Mouse (Mus musculus) E14TG2a.4 (cell line): Measurements from ENCODE around the gene Cilp.

Experiments used
- H3K27me3 ChIP-seq: 2 replicates; pipeline ENCODE4 v1.6.1; 2014; ENCODE audit warnings: low read length, control low read depth; ENCODE audit not compliant: insufficient read depth
- H3K36me3 ChIP-seq: 2 replicates; pipeline ENCODE4 v1.6.1; 2014; ENCODE audit warnings: low read length, control low read depth; ENCODE audit not compliant: insufficient read depth
- H3K4me1 ChIP-seq: replicated peaks from 2 replicates; pipeline ENCODE4 v1.6.1; 2014; ENCODE audit warnings: low read depth, low read length, control low read depth
- H3K4me3 ChIP-seq: replicated peaks from 2 replicates; pipeline ENCODE4 v1.5.1; 2014; ENCODE audit warnings: mild to moderate bottlenecking, low read length
- H3K9me3 ChIP-seq: 2 replicates; pipeline ENCODE4 v1.6.1; 2014; ENCODE audit warnings: low read length, control low read depth
- CTCF ChIP-seq: conservative IDR thresholded peaks from 2 replicates; pipeline ENCODE4 v1.5.1; 2014; ENCODE audit warnings: low read length
- NANOG ChIP-seq: IDR thresholded peaks from 2 replicates; pipeline ENCODE4 v1.6.1; 2014; ENCODE audit warnings: borderline replicate concordance, low read length, mixed read lengths
- POU5F1 ChIP-seq: IDR thresholded peaks from 2 replicates; pipeline ENCODE4 v1.6.1; 2014; ENCODE audit warnings: low read length, borderline replicate concordance

Gene Cilp

GRCm38 (mm10) chr9:65294716-65295378, 29.9 kb downstream of the Cilp start:
- peaks cover 16% of the 10 kb centered on the region for H3K36me3 ChIP-seq
- no peaks in the 10 kb centered on the region for H3K27me3 ChIP-seq
- TF ChIP-seq CTCF = no peak
- no peak for TF ChIP-seq NANOG
- TF ChIP-seq POU5F1 = no peak
- peaks cover 15% of the 10 kb centered on the region for H3K4me1 ChIP-seq
- no peaks in the 10 kb centered on the region for H3K9me3 ChIP-seq
- H3K4me3 ChIP-seq = peak overlapping the region; percentile 99

GRCm38 (mm10) chr9:65297056-65297455, 32.1 kb downstream of the Cilp start:
- TF ChIP-seq NANOG (no peak), POU5F1 (no peak), CTCF (no peak)
- H3K4me3 ChIP-seq = no peak overlapping the region
- no peaks in the 10 kb centered on the region for H3K27me3 ChIP-seq
- peaks cover 15% of the 10 kb centered on the region for H3K4me1 ChIP-seq
- H3K36me3 ChIP-seq = peaks cover 32% of the 10 kb centered on the region
- no peaks in the 10 kb centered on the region for H3K9me3 ChIP-seq

- TF ChIP-seq NANOG = no peak
- TF ChIP-seq POU5F1 = no peak
- TF ChIP-seq CTCF = no peak
- H3K36me3 ChIP-seq = peaks cover 49% of the 10 kb centered on the region
- no peaks in the 10 kb centered on the region for H3K27me3 ChIP-seq
- no peak overlapping the region for H3K4me3 ChIP-seq
- H3K9me3 ChIP-seq = no peaks in the 10 kb centered on the region
- peaks cover 6% of the 10 kb centered on the region for H3K4me1 ChIP-seq
These were observed 33.8 kb downstream of the Cilp start for GRCm38 (mm10) chr9:65298761-65299160.

- TF ChIP-seq NANOG (no peak), POU5F1 (no peak), CTCF (no peak)
- Histone ChIP-seq H3K4me1 (peaks cover 6% of the 10 kb centered on the region), H3K4me3 (no peak overlapping the region), H3K9me3 (no peaks in the 10 kb centered on the region), H3K27me3 (no peaks in the 10 kb centered on the region), H3K36me3 (peaks cover 49% of the 10 kb centered on the region)
These were observed 34.7 kb downstream of the Cilp start for GRCm38 (mm10) chr9:65299650-65300049.

- TF ChIP-seq NANOG (no peak), CTCF (no peak)
- Histone ChIP-seq H3K27me3 (no peaks in the 10 kb centered on the region), H3K36me3 (peaks cover 56% of the 10 kb centered on the region)
These were observed 37.5 kb downstream of the Cilp start for GRCm38 (mm10) chr9:65302327-65302983.

GRCm38 (mm10) chr9:65303586-65303985, 38.6 kb downstream of the Cilp start:
- Histone ChIP-seq H3K27me3 (no peaks in the 10 kb centered on the region), H3K36me3 (peaks cover 57% of the 10 kb centered on the region), H3K9me3 (no peaks in the 10 kb centered on the region), H3K4me1 (no peaks in the 10 kb centered on the region; the same call in 1 of the 2 replicates), H3K4me3 (no peak overlapping the region)
- TF ChIP-seq CTCF (no peak), POU5F1 (no peak), NANOG (no peak)

More at GRCm38 (mm10) chr9:65302327-65302983, 37.5 kb downstream of the Cilp start:
- H3K9me3 ChIP-seq = no peaks in the 10 kb centered on the region
- no peaks in the 10 kb centered on the region for H3K4me1 ChIP-seq
- no peak overlapping the region for H3K4me3 ChIP-seq

GRCm38 (mm10) chr9:65304300-65304699, 39.3 kb downstream of the Cilp start:
- Histone ChIP-seq H3K4me3 (no peak overlapping the region), H3K27me3 (no peaks in the 10 kb centered on the region), H3K4me1 (peaks cover under 1% of the 10 kb centered on the region), H3K9me3 (no peaks in the 10 kb centered on the region), H3K36me3 (peaks cover 61% of the 10 kb centered on the region)
- TF ChIP-seq CTCF = no peak
- no peak for TF ChIP-seq POU5F1
- no peak for TF ChIP-seq NANOG

- Histone ChIP-seq H3K27me3 (no peaks in the 10 kb centered on the region), H3K4me1 (peaks cover 6% of the 10 kb centered on the region), H3K4me3 (no peak overlapping the region), H3K36me3 (peaks cover 58% of the 10 kb centered on the region), H3K9me3 (no peaks in the 10 kb centered on the region)
- TF ChIP-seq NANOG (no peak), CTCF (no peak), POU5F1 (no peak)
These were observed 41.7 kb downstream of the Cilp start for GRCm38 (mm10) chr9:65306672-65307071.
